Mouse (Mus musculus) olfactory bulb, adult 2 months (tissue): Measurements from ENCODE around the gene Bgn.

Source experiments
- CTCF ChIP-seq: fragments of 200-500 bp; IDR thresholded peaks from 2 replicates; pipeline ENCODE4 v1.5.1; 2012; ENCODE audit warnings: low read depth, mild to moderate bottlenecking, low read length, moderate library complexity; ENCODE audit not compliant: insufficient read depth
- POLR2A ChIP-seq: fragments of 200-500 bp; IDR thresholded peaks from 2 replicates; pipeline ENCODE4 v1.6.1; 2012; ENCODE audit warnings: mild to moderate bottlenecking, low read depth, low read length, moderate library complexity; ENCODE audit not compliant: insufficient read depth

- TF ChIP-seq CTCF (no peak), POLR2A (no peak)
These were observed 48.1 kb upstream of the Bgn start, which contains the start of gene Trex2 for GRCm38 (mm10) chrX:73435252-73435651.
